Mouse (Mus musculus) spleen, postnatal 14 days (tissue): ENCODE measurements around the gene Scnn1b.

Experiments
- DNase-seq, 2 experiments: peaks; one replicate each; pipeline ENCODE4 v3.0.0; 2021 to 2022; ENCODE audit warnings: low spot score in 2 of 2

Gene Scnn1b

GRCm38 (mm10) chr7:121963883-121964398 lies 99.1 kb downstream of the Scnn1b start:
- no peak for DNase-seq

DNA sequence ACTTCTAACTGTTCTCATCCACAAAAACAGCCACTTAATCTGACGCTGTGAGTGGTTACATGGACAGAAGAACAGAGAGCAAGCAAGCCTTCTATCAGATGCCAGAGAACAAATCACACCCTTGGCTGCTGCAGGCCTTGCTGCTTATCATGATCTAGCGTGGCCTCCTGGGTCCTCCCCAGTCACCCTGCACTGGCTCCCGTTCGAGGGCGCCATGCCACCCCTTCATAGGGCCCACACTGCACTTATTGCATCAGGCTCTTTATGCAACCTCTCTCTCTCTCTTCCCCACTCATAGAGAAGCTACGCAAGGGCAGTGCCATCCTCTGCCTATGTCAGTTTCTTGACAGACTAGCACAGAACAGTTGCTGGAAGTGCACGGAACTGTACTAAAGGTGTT lies 101.3 kb downstream of the Scnn1b start:
- DNase-seq = no peak
